Mouse (Mus musculus) heart, postnatal 0 days (tissue): ENCODE measurements around the gene Fa2h. TPM values are rescaled to one million over a fixed set of nuclear protein-coding genes. Genes with fewer than 3 reads are reported as not detected.
A peak's percentile ranks its signal among the peaks of the same experiment; 100 is the strongest.

Experiments
- ATAC-seq: fragments of 200-750 bp; cut with Nextera tagmentation; 2 replicates; pipeline ENCODE4 v1.8.0; 2017; ENCODE audit warnings: low read depth, moderate number of reproducible peaks, moderate library complexity; ENCODE audit not compliant: insufficient read depth
- DNase-seq: peaks from one replicate; pipeline ENCODE4 v3.0.0-alpha.2; 2016; ENCODE audit warnings: low spot score
- H3K27ac ChIP-seq: fragments of 300-500 bp; sonication (generic); 2 replicates; pipeline ENCODE4 v1.5.1; 2014; ENCODE audit warnings: low read depth, mild to moderate bottlenecking
- H3K27me3 ChIP-seq: fragments of 300-500 bp; sonication (generic); 2 replicates; pipeline ENCODE4 v1.6.1; 2014; ENCODE audit warnings: low read length, mixed read lengths; ENCODE audit not compliant: control insufficient read depth, insufficient read depth
- H3K36me3 ChIP-seq: fragments of 300-500 bp; sonication (generic); replicated peaks from 2 replicates; pipeline ENCODE4 v1.6.1; 2014; ENCODE audit warnings: low read length, mixed read lengths; ENCODE audit not compliant: control insufficient read depth, insufficient read depth
- H3K4me1 ChIP-seq: fragments of 300-500 bp; sonication (generic); 2 replicates; pipeline ENCODE4 v1.6.1; 2014; ENCODE audit warnings: antibody characterized with exemption; ENCODE audit not compliant: control insufficient read depth, insufficient read depth
- H3K4me2 ChIP-seq: fragments of 300-500 bp; sonication (generic); 2 replicates; pipeline ENCODE4 v1.6.1; 2014; ENCODE audit warnings: low read depth, mild to moderate bottlenecking, low read length, moderate library complexity
- H3K4me3 ChIP-seq: fragments of 300-500 bp; sonication (generic); 2 replicates; pipeline ENCODE4 v1.5.1; 2014; ENCODE audit warnings: low read depth, low read length
- H3K9ac ChIP-seq: fragments of 300-500 bp; sonication (generic); replicated peaks from 2 replicates; pipeline ENCODE4 v1.6.1; 2014; ENCODE audit warnings: low read depth, low read length, mixed read lengths
- H3K9me3 ChIP-seq: fragments of 300-500 bp; sonication (generic); replicated peaks from 2 replicates; pipeline ENCODE4 v1.6.1; 2016; ENCODE audit warnings: low read length; ENCODE audit not compliant: control insufficient read depth
- CTCF ChIP-seq: IDR thresholded peaks from 2 replicates; pipeline ENCODE4 v1.5.1; 2016; ENCODE audit warnings: antibody characterized with exemption, control low read depth, low read depth
- EP300 ChIP-seq: IDR thresholded peaks from 2 replicates; pipeline ENCODE4 v1.6.1; 2016; ENCODE audit warnings: antibody characterized with exemption, low read depth
- WGBS: fragments of 180-500 bp; shearing (Covaris S2); extraction: QIAGEN DNeasy Blood & Tissue Kit; methylation state at CpG from one replicate; pipeline ENCODE4 v1.1.7; 2014; 5-methylcytosine and 5-hydroxymethylcytosine counted together
- polyA plus RNA-seq: library from polyadenylated mRNA; unstranded; fragments of >200 nt; fragmentation: Nextera tagmentation; extraction: Ambion mirVana; gene quantifications from 2 replicates; pipeline ENCODE4 v1.2.1, GENCODE M21; 2015
- total RNA-seq: library from RNA; depleted of rRNA; stranded (reverse); fragments of >200 nt; gene quantifications from 2 replicates; pipeline ENCODE4 v1.2.3, GENCODE M21; 2014; ENCODE audit warnings: low replicate concordance

Gene Fa2h
- total and polyA plus RNA-seq, 2 experiments from 2014 or later: 5.5 TPM; not detected in 1

GRCm38 (mm10) chr8:111422614-111423013, 29.0 kb upstream of the Fa2h start:
- H3K4me2 ChIP-seq: no peak overlapping the region
- H3K9me3 ChIP-seq: no peaks in the 10 kb centered on the region
- no peaks in the 10 kb centered on the region for H3K36me3 ChIP-seq
- no peak overlapping the region for H3K9ac ChIP-seq
- WGBS: 65% methylated on average over 2 of the region's 2 CpGs
- H3K27me3 ChIP-seq: no peaks in the 10 kb centered on the region
- ATAC-seq: no peak
- no peak overlapping the region for H3K27ac ChIP-seq
- H3K4me3 ChIP-seq: no peak overlapping the region
- no peaks in the 10 kb centered on the region for H3K4me1 ChIP-seq
- TF ChIP-seq EP300 (no peak), CTCF (no peak)
- DNase-seq: no peak

DNA sequence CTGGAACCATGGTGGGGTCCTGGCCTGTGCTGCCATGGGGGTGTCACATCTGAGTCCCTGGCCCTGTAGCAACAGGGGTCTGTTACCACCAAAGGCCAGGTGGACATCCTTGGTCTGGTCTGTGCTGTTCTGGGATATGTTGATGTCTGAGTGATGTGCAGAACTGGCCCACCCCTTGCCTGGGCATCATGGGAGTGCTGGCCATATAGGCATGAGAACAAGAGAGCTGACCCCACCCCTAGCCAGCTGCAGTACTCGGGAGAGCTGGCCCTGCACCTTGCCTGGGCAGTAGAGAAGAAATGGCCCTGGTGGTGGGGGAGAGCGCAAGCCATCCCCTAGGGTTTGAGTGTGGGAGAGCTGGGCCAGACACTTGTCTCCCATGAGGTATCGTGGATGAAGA, 25.5 kb upstream of the Fa2h start:
- ATAC-seq (no peak), DNase-seq (no peak)
- no peaks in the 10 kb centered on the region for H3K4me1 ChIP-seq
- 70% methylated on average over 3 of the region's 3 CpGs for WGBS
- peaks cover 5% of the 10 kb centered on the region; the same call in 1 of the 2 replicates for H3K27me3 ChIP-seq
- H3K4me2 ChIP-seq: no peak overlapping the region
- H3K9ac ChIP-seq: no peak overlapping the region
- no peaks in the 10 kb centered on the region for H3K9me3 ChIP-seq
- no peak overlapping the region for H3K27ac ChIP-seq
- no peak overlapping the region for H3K4me3 ChIP-seq
- H3K36me3 ChIP-seq: no peaks in the 10 kb centered on the region
- TF ChIP-seq EP300 (no peak), CTCF (no peak)

GRCm38 (mm10) chr8:111418601-111419000, 25.0 kb upstream of the Fa2h start:
- no peak overlapping the region for H3K4me3 ChIP-seq
- DNase-seq (peak; percentile 30), ATAC-seq (0 out of 2 replicates have a peak, but pooled peaks have one; percentile 51)
- 29% methylated on average over 9 of the region's 9 CpGs for WGBS
- H3K27me3 ChIP-seq: peaks cover 5% of the 10 kb centered on the region; the same call in 1 of the 2 replicates
- TF ChIP-seq CTCF: peak; percentile 67
- TF ChIP-seq EP300: no peak
- H3K27ac ChIP-seq: no peak overlapping the region
- H3K36me3 ChIP-seq: no peaks in the 10 kb centered on the region
- no peak overlapping the region for H3K9ac ChIP-seq
- no peaks in the 10 kb centered on the region for H3K4me1 ChIP-seq
- H3K4me2 ChIP-seq: no peak overlapping the region
- no peaks in the 10 kb centered on the region for H3K9me3 ChIP-seq

DNA sequence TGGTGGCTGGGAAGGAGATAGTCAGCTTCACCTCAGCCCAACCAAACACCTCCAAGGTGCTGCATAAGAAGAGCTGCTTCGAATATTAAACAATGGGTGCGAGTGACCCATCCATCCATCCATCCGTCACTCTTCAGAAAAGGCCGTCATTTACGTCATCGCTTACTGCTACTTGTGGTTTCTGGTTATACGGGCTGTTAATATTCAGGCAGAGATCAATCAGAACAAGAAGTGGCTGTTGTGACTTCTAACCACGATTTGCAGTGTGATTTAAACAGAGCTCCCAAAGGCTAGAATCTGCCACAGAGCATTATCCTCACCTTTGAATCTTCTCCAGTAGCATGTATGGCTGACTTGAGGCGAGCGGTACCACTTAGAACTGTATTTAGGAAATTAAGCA, 23.6 kb upstream of the Fa2h start:
- Histone ChIP-seq H3K4me2 (no peak overlapping the region), H3K4me1 (no peaks in the 10 kb centered on the region), H3K9me3 (no peaks in the 10 kb centered on the region), H3K27me3 (peaks cover 5% of the 10 kb centered on the region; the same call in 1 of the 2 replicates), H3K9ac (no peak overlapping the region), H3K36me3 (no peaks in the 10 kb centered on the region), H3K4me3 (no peak overlapping the region), H3K27ac (no peak overlapping the region)
- TF ChIP-seq CTCF: no peak
- no peak for TF ChIP-seq EP300
- no peak for ATAC-seq
- 79% methylated on average over 10 of the region's 10 CpGs for WGBS
- no peak for DNase-seq

- no peak overlapping the region for H3K4me2 ChIP-seq
- H3K27me3 ChIP-seq: no peaks in the 10 kb centered on the region
- H3K4me3 ChIP-seq: no peak overlapping the region
- 34% methylated on average over 4 of the region's 4 CpGs for WGBS
- peak; percentile 13 for DNase-seq
- TF ChIP-seq EP300 (no peak), CTCF (peak; percentile 43)
- no peaks in the 10 kb centered on the region for H3K4me1 ChIP-seq
- no peak overlapping the region for H3K27ac ChIP-seq
- H3K36me3 ChIP-seq: no peaks in the 10 kb centered on the region
- ATAC-seq: no peak
- no peak overlapping the region for H3K9ac ChIP-seq
- H3K9me3 ChIP-seq: no peaks in the 10 kb centered on the region
Observed at GRCm38 (mm10) chr8:111403391-111403790, 9.8 kb upstream of the Fa2h start.

DNA sequence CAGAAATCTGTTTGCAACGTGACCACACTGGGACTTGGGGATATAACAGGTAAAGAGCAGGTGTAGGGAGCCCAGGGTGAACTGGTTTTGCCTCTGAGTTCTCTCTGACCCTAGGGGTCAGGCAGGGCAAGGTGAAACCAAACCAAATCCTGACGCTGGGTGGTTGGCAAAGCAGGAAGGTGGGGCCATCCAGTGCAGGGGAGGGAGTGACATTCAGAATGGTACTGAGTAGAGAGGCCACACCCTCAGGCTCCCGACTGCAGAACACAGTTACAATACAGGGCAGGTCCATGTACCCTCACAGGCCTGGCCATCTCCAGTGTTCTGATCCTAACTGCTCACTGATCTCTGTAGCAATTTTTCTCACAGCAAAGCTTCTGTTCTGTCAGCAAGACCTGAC, 2.4 kb downstream of the Fa2h start:
- DNase-seq (no peak), ATAC-seq (no peak)
- TF ChIP-seq EP300: no peak
- no peak for TF ChIP-seq CTCF
- Histone ChIP-seq H3K27ac (no peak overlapping the region), H3K4me1 (peaks cover 4% of the 10 kb centered on the region; the same call in 1 of the 2 replicates), H3K9ac (no peak overlapping the region), H3K4me2 (no peak overlapping the region), H3K4me3 (no peak overlapping the region), H3K36me3 (no peaks in the 10 kb centered on the region), H3K27me3 (peaks cover 74% of the 10 kb centered on the region), H3K9me3 (no peaks in the 10 kb centered on the region)
- 30% methylated on average over 3 of the region's 3 CpGs for WGBS
